Comparison of ENCODE assay signal across 9 mouse cellular contexts in genomic region chr2:18026116-18026947, GRCm38 (mm10). TPM values are rescaled to one million over a fixed set of nuclear protein-coding genes. Genes with fewer than 3 reads are reported as not detected.
DNase-seq lines count a peak whose midpoint lies in the region; ATAC-seq and TF ChIP-seq lines count a peak whose summit lies in the region.
"Had no signal": no experiment of that assay in that cellular context is flagged by ENCODE, and none has a peak within 500 bp of the region (broad histone marks: within the 10 kb centered on the region; RNA-seq: fewer than 3 reads in every experiment).

No protein-coding gene starts in this region.

- H3K9me3 ChIP-seq in hindbrain, embryonic 13.5 days = no peaks in the 10 kb centered on the region

- TF ChIP-seq POLR2A in cerebellum, adult 2 months (IDR thresholded peaks at IDR 0.05; ENCODE audit: borderline replicate concordance, insufficient read depth, low read length) = no peak
- TF ChIP-seq POLR2A in liver, adult 2 months (IDR thresholded peaks at IDR 0.05; ENCODE audit: extremely low read depth, insufficient read depth, low read length) = no peak

- no peaks in the 10 kb centered on the region for H3K79me2 ChIP-seq in liver, adult 2 months (ENCODE audit: control insufficient read depth, insufficient read depth, low read length)

- peak; percentile 53 for DNase-seq in cerebellum, adult 11-12 months
- peak; percentile 56 to 60 for DNase-seq in cerebellum, adult 2 months
- DNase-seq in gastrocnemius, adult 18-20 months (ENCODE audit: low spot score) = peak; percentile 55
- peak; percentile 81 for DNase-seq in liver, adult 2 months (ENCODE audit: extremely low read depth, low read depth, low spot score)
- peak; percentile 42 for DNase-seq in testis, postnatal 14 days (ENCODE audit: low spot score)

- H3K9ac ChIP-seq in hindbrain, embryonic 13.5 days = peak overlapping the region; percentile 90
- peak overlapping the region; percentile 55 for H3K9ac ChIP-seq in liver, adult 2 months (ENCODE audit: low read depth, low read length)

- H3K27me3 ChIP-seq in cerebellum, adult 2 months (ENCODE audit: control insufficient read depth, insufficient read depth, low read length) = no peaks in the 10 kb centered on the region
- no peaks in the 10 kb centered on the region for H3K27me3 ChIP-seq in hindbrain, embryonic 13.5 days
- H3K27me3 ChIP-seq in liver, adult 2 months (ENCODE audit: control insufficient read depth, insufficient read depth, low read length) = no peaks in the 10 kb centered on the region

- H3K4me2 ChIP-seq in hindbrain, embryonic 13.5 days = peak overlapping the region; percentile 97

- H3K27ac ChIP-seq in cerebellum, adult 2 months (ENCODE audit: insufficient read depth, low read length) = no peak overlapping the region
- H3K27ac ChIP-seq in hindbrain, embryonic 13.5 days = peak overlapping the region; percentile 99
- H3K27ac ChIP-seq in liver, adult 2 months (replicated peaks; ENCODE audit: insufficient read depth, low read depth, low read length) = peak overlapping the region; percentile 46

- no peaks in the 10 kb centered on the region for H3K4me1 ChIP-seq in cerebellum, adult 2 months (ENCODE audit: control insufficient read depth, insufficient read depth, low read length)
- peaks cover 32% of the 10 kb centered on the region for H3K4me1 ChIP-seq in hindbrain, embryonic 13.5 days (replicated peaks)
- 0 out of 2 replicates have a peak, but pooled peaks cover 5% of the 10 kb centered on the region for H3K4me1 ChIP-seq in liver, adult 2 months (ENCODE audit: control insufficient read depth, insufficient read depth, low read length)

- under 1% methylated on average over 44 of the region's 44 CpGs for WGBS in cerebellum, adult 2 months
- WGBS in hindbrain, embryonic 13.5 days = under 1% methylated on average over 44 of the region's 44 CpGs
- WGBS in liver, adult 2 months = under 1% methylated on average over 44 of the region's 44 CpGs

- no peak for ATAC-seq in cerebellum, adult (ENCODE audit: insufficient number of reproducible peaks, low FRiP score, low TSS enrichment)
- peak; percentile 23 for ATAC-seq in hindbrain, embryonic 13.5 days (ENCODE audit: low FRiP score)
- 0 out of 2 replicates have a peak, but pooled peaks have one; percentile 27 for ATAC-seq in monocyte, adult 5-6 weeks (replicated peaks; ENCODE audit: insufficient number of reproducible peaks, low FRiP score, low TSS enrichment, poor library complexity, severe bottlenecking)

- H3K4me3 ChIP-seq in cerebellum, adult 2 months (replicated peaks; ENCODE audit: insufficient read depth, low read depth, low read length) = peak overlapping the region; percentile 69
- peak overlapping the region; percentile 65 for H3K4me3 ChIP-seq in hindbrain, embryonic 13.5 days
- peak overlapping the region; percentile 56 for H3K4me3 ChIP-seq in liver, adult 2 months (ENCODE audit: insufficient read depth, low read depth, low read length)

- no peak for TF ChIP-seq CTCF in cerebellum, adult 2 months (IDR thresholded peaks at IDR 0.05; ENCODE audit: borderline replicate concordance, insufficient read depth, low read depth, low read length)
- no peak for TF ChIP-seq CTCF in liver, adult 2 months (IDR thresholded peaks at IDR 0.05; ENCODE audit: low read depth, low read length)

- H3K36me3 ChIP-seq in hindbrain, embryonic 13.5 days = no peaks in the 10 kb centered on the region
- no peaks in the 10 kb centered on the region for H3K36me3 ChIP-seq in liver, adult 2 months (ENCODE audit: control insufficient read depth, insufficient read depth, low read length)

RNA-seq across cellular contexts. Expression of gene A930004D18Rik, which starts 11.2 kb away (rescaled TPM):
- 2.6 and 3.0 TPM in 2 replicates for polyA plus RNA-seq in cerebellum, adult 2 months (2012; rRNA removed)
- total RNA-seq in gastrocnemius, adult 18-20 months (2021) = under 1 TPM; 0.34 to 0.64 TPM
- 13.1 and 14.0 TPM in 2 replicates for polyA plus RNA-seq in hindbrain, embryonic 13.5 days (2015; fragmentation: Nextera tagmentation; extraction: Ambion mirVana)
- 2.3 and 2.8 TPM in 2 replicates for total RNA-seq in liver, adult 2 months (2014; rRNA removed)
- 1.4 and 1.9 TPM in 2 replicates for polyA plus RNA-seq in liver, adult 2 months (2012; rRNA removed)
- total RNA-seq in monocyte, adult 5-6 weeks (2017) = 0.21 to 0.87 TPM (median 0.29 TPM) in 3 replicates

RNA-seq across cellular contexts. Expression of gene Skida1, which starts 22.5 kb away (rescaled TPM):
- polyA plus RNA-seq in cerebellum, adult 2 months (2012; rRNA removed) = 4.8 and 5.7 TPM in 2 replicates
- total RNA-seq in gastrocnemius, adult 18-20 months (2021) = under 1 TPM; 0.07 to 0.12 TPM
- 11.5 and 12.7 TPM in 2 replicates for polyA plus RNA-seq in hindbrain, embryonic 13.5 days (2015; fragmentation: Nextera tagmentation; extraction: Ambion mirVana)
- 0.47 and 1.3 TPM in 2 replicates for total RNA-seq in liver, adult 2 months (2014; rRNA removed)
- polyA plus RNA-seq in liver, adult 2 months (2012; rRNA removed) = 0.24 and 0.33 TPM in 2 replicates
- total RNA-seq in monocyte, adult 5-6 weeks (2017) = 0.19 to 0.43 TPM in 2 of 3 replicates, not detected in the other

RNA-seq across cellular contexts. Expression of gene Mllt10, which starts 28.7 kb away (rescaled TPM):
- polyA plus RNA-seq in cerebellum, adult 2 months (2012; rRNA removed) = 45.6 and 46.7 TPM in 2 replicates
- 10 to 100 TPM; 21.8 to 23.2 TPM for total RNA-seq in gastrocnemius, adult 18-20 months (2021)
- polyA plus RNA-seq in hindbrain, embryonic 13.5 days (2015; fragmentation: Nextera tagmentation; extraction: Ambion mirVana) = 60.3 and 61.4 TPM in 2 replicates
- total RNA-seq in liver, adult 2 months (2014; rRNA removed) = 18.0 and 20.4 TPM in 2 replicates
- polyA plus RNA-seq in liver, adult 2 months (2012; rRNA removed) = 15.7 and 16.7 TPM in 2 replicates
- total RNA-seq in monocyte, adult 5-6 weeks (2017) = 36.1 to 69.5 TPM (median 67.5 TPM) in 3 replicates

RNA-seq across cellular contexts. Expression of gene H2al2a, which starts 29.6 kb away (rescaled TPM):
- polyA plus RNA-seq in cerebellum, adult 2 months (2012; rRNA removed) = not detected in 2 replicates
- total RNA-seq in gastrocnemius, adult 18-20 months (2021) = not detected
- polyA plus RNA-seq in hindbrain, embryonic 13.5 days (2015; fragmentation: Nextera tagmentation; extraction: Ambion mirVana) = not detected in 2 replicates
- total RNA-seq in liver, adult 2 months (2014; rRNA removed) = not detected in 2 replicates
- polyA plus RNA-seq in liver, adult 2 months (2012; rRNA removed) = not detected in 2 replicates
- 0.95 TPM in 1 of 3 replicates, not detected in the others for total RNA-seq in monocyte, adult 5-6 weeks (2017)
- total RNA-seq: left cerebral cortex, postnatal 36 days had no signal
